Mouse (Mus musculus) cortical plate, adult 2 months (tissue): ENCODE data around the gene Bcap31.

Experiments
- CTCF ChIP-seq: fragments of 200-500 bp; IDR thresholded peaks from 2 replicates; pipeline ENCODE4 v1.5.1; 2011; ENCODE audit warnings: mild to moderate bottlenecking, control low read depth, low read length; ENCODE audit not compliant: insufficient read depth; ENCODE audit errors: extremely low read depth
- POLR2A ChIP-seq: fragments of 200-500 bp; IDR thresholded peaks from 2 replicates; pipeline ENCODE4 v1.6.1; 2011; ENCODE audit warnings: mild to moderate bottlenecking, low read length, control low read depth; ENCODE audit not compliant: insufficient read depth; ENCODE audit errors: extremely low read depth

DNA sequence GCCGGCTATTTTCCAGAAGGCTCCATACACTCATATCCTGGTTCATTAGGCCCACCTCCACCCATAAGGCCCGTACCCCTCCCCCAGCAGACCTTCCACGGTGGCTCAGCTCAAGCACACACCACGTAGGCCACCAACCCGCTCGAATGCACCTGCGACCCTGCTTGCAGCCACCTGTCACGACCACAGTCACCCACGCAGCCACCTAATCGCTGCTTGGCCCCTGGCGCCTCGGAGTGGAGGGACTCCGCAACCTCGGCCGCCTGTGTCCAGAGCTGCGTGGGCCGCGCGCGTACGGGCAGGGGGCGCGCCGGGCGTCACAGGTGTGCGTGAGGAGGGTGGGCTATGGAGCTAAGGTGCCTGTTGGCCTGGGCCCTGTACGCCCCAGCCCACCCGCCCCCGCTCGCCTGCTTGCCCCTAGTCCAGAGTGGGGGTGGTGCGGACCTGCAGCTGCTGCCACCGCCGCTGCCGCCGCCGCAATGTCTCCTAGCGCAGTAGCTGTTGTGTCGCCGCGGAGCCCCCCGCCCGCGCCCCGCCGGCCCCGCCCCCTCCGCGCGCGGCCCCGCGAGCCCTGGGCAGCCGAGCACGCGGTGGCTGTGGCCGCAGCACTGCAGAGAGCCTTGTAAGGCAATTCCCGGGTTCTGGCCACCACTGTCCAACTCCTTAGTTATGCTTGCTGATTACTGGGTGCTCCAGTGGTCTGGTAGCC, 56.2 kb downstream of the Bcap31 start, which contains the start of gene Pnck:
- TF ChIP-seq CTCF (no peak), POLR2A (no peak)
